Comparison of ENCODE assay signal across 8 mouse cellular contexts in genomic region chrX:18882088-18882783, GRCm38 (mm10).
DNase-seq lines count a peak whose midpoint lies in the region; ATAC-seq lines count a peak whose summit lies in the region.

No protein-coding gene starts in this region.

- peak; percentile 0 to 2 for DNase-seq in cerebellum, postnatal 14 days
- DNase-seq in cerebellum, adult 9-10 months, result no peak
- peak; percentile 41 for DNase-seq in urinary bladder, postnatal 14 days (ENCODE audit: low spot score)
- no peak for DNase-seq in urinary bladder, postnatal 10 days (ENCODE audit: low spot score)
- peak; percentile 5 to 62 for DNase-seq in kidney, postnatal 36 days
- peak; percentile 52 to 58 for DNase-seq in lung, postnatal 4 days
- DNase-seq in spleen, postnatal 14 days (ENCODE audit: low spot score in 2 of 2), result no peak

- no peak for ATAC-seq in inflammation-experienced regulatory T-cells, adult 6 months

Comparison
In these comparisons a context has a peak if more than half of its experiments do, and no peak if none do; other contexts are left out.
1. DNase-seq: peak in cerebellum, postnatal 14 days (2 of 2), urinary bladder, postnatal 14 days (single experiment), kidney, postnatal 36 days (2 of 2) and lung, postnatal 4 days (2 of 2); none in cerebellum, adult 9-10 months (single experiment), urinary bladder, postnatal 10 days (single experiment) and spleen, postnatal 14 days (0 of 2).